Mouse (Mus musculus) ES-E14 (cell line): ENCODE results near the gene Dlat. TPM values are rescaled to one million over a fixed set of nuclear protein-coding genes. Genes with fewer than 3 reads are reported as not detected.

ENCODE experiments used
- DNase-seq: peaks from one replicate; pipeline ENCODE4 v3.0.0-alpha.2; 2013; ENCODE audit warnings: low read depth, low spot score
- H3K27ac ChIP-seq: 2 replicates; pipeline ENCODE4 v1.5.1; 2012; ENCODE audit warnings: low read depth, mild to moderate bottlenecking, low read length, moderate library complexity, mixed read lengths; ENCODE audit not compliant: poor library complexity, insufficient read depth, severe bottlenecking
- H3K36me3 ChIP-seq: 2 replicates; pipeline ENCODE4 v1.6.1; 2012; ENCODE audit warnings: mild to moderate bottlenecking, low read length, moderate library complexity, mixed read lengths; ENCODE audit not compliant: control insufficient read depth, poor library complexity, insufficient read depth, severe bottlenecking
- H3K4me1 ChIP-seq, 2 experiments: fragments of 150-350 bp in 1 of 2; sonication (generic) in 1 of 2; 2 replicates each; pipeline ENCODE4 v1.6.1; 2012; ENCODE audit warnings: low read length in 2 of 2, mild to moderate bottlenecking in 1 of 2, mixed read lengths in 1 of 2; ENCODE audit not compliant: control insufficient read depth in 2 of 2, insufficient read depth in 2 of 2, poor library complexity in 1 of 2
- H3K4me3 ChIP-seq, 2 experiments: fragments of 150-350 bp in 1 of 2; sonication (generic) in 1 of 2; 2 replicates each; pipeline ENCODE4 v1.5.1; 2012; ENCODE audit warnings: low read length in 2 of 2, low read depth in 1 of 2, mild to moderate bottlenecking in 1 of 2, mixed read lengths in 1 of 2; ENCODE audit not compliant: insufficient read depth in 1 of 2, poor library complexity in 1 of 2, severe bottlenecking in 1 of 2
- H3K9ac ChIP-seq: 2 replicates; pipeline ENCODE4 v1.6.1; 2012; ENCODE audit warnings: low read depth, mild to moderate bottlenecking, low read length, mixed read lengths; ENCODE audit not compliant: poor library complexity, insufficient read depth, severe bottlenecking
- H3K9me3 ChIP-seq: fragments of 150-350 bp; sonication (generic); 2 replicates; pipeline ENCODE4 v1.6.1; 2012; ENCODE audit warnings: low read depth, mild to moderate bottlenecking, low read length; ENCODE audit not compliant: control insufficient read depth, insufficient read depth
- CHD2 ChIP-seq: IDR thresholded peaks from 2 replicates; pipeline ENCODE4 v1.6.1; 2014; ENCODE audit warnings: mild to moderate bottlenecking, low read depth, low read length, inconsistent platforms
- HCFC1 ChIP-seq: IDR thresholded peaks from 2 replicates; pipeline ENCODE4 v1.6.1; 2012; ENCODE audit warnings: low read length, inconsistent platforms, borderline replicate concordance; ENCODE audit not compliant: insufficient read depth
- MAFK ChIP-seq: IDR thresholded peaks from 2 replicates; pipeline ENCODE4 v1.6.1; 2014; ENCODE audit warnings: mild to moderate bottlenecking, low read depth, low read length, inconsistent platforms; ENCODE audit not compliant: insufficient read depth
- ZC3H11A ChIP-seq: IDR thresholded peaks from 2 replicates; pipeline ENCODE4 v1.6.1; 2012; ENCODE audit warnings: low read depth, mild to moderate bottlenecking, inconsistent platforms, low read length, borderline replicate concordance
- ZNF384 ChIP-seq: IDR thresholded peaks from 2 replicates; pipeline ENCODE4 v1.6.1; 2012; ENCODE audit warnings: low read depth, low read length, inconsistent platforms
- in situ Hi-C, 2 experiments: fragments of 600-800 bp; cut with MboI; formaldehyde crosslinking; loops; one replicate each; pipeline ENCODE4 v1.15.1; 2025; ENCODE audit warnings: low sequenced_read_pairs in 2 of 2, inconsistent platforms in 1 of 2; ENCODE audit not compliant: unreplicated experiment in 2 of 2
- total RNA-seq: library from RNA; depleted of rRNA; stranded (reverse); fragments of 300-350 nt; gene quantifications from 2 replicates; pipeline ENCODE4 v1.2.3, GENCODE M21; 2012; rRNA removed

Gene Dlat
- 43.4 and 46.3 TPM in 2 replicates for total RNA-seq

DNA sequence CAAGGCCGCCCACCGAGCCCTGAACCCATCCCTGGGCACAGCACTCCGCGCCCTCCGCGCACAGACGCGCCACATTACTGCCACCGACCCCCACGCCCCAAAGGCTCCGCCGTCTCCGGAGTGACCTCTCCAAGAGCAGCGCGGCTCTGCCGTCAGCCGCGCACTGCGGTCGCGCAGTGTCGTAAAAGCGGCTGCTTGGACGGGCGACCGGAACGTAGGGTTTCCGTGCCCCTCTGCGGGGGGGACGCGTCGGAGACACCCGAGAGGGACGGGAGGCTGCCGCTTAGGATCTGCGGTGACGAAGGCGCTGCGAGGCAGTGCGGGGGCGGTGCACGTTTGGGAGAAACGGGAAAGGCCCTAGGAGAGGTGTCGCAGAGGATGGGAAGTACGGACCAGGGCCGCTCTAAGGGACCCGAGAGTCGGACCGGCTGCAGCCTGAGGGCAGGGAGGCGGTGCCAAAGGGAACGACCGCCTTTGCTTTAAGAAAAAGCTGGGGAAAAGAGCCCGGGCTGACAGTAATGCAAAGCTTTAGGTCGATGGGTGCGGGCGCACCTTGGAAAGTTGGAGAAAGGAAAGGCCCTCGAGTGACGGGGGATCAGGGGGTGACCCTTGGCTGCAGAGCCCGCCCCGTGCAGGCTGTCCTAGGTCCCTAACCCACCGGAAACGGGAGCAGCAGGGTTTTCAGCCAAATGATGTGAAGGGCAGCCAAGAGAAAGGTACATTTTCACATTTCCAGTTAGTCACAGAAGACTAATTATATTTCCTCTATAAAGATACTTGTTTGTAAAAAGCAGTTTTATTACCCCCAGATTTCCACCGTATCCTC, at the start of gene Dlat:
Dlat (minus strand) TSS at position 389 of the 826 bp plus-strand sequence.
- Histone ChIP-seq H3K9me3 (no peaks in the 10 kb centered on the region), H3K27ac (peak within 1 kb of the TSS; percentile 18; the same call in 1 of the 2 replicates)
- in situ Hi-C loops: no loop called here

DNA sequence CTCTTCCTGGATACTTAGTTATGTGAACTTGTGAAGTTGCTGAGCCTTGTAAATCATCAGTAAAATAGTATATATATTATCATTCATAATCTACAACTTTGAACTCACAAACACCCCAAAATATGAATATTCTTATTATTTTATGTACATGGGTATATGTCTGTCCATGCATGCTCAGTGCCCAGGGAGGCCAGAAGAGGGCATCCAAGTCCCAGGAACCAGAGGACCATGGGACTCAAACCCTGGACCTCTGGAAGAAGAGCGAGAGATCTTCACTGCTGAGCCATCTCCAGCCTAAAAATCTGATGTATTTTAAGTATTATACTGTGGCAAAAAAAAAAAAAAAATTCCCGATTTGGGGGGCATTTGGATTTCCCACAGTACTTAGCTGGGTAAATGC, 49.5 kb upstream of the Dlat start:
- Histone ChIP-seq H3K36me3 (no peaks in the 10 kb centered on the region), H3K4me1 (no peaks in the 10 kb centered on the region), H3K27ac (no peak overlapping the region), H3K4me3 (no peak overlapping the region), H3K9me3 (no peaks in the 10 kb centered on the region), H3K9ac (no peak overlapping the region)
- DNase-seq: no peak
- in situ Hi-C loops: no loop called here
- TF ChIP-seq MAFK: no peak
- TF ChIP-seq ZC3H11A: no peak
- no peak for TF ChIP-seq CHD2
- no peak for TF ChIP-seq HCFC1
- TF ChIP-seq ZNF384: no peak

More for the DNA sequence above, at the start of gene Dlat:
- Histone ChIP-seq H3K4me1 (peaks cover 2% of the 10 kb centered on the region in 2 experiments; a peak in 1 of 4 replicates), H3K36me3 (peaks cover 2% of the 10 kb centered on the region; the same call in 1 of the 2 replicates), H3K4me3 (peak within 1 kb of the TSS; percentile 83 to 100), H3K9ac (peak within 1 kb of the TSS; percentile 89)
- TF ChIP-seq HCFC1 (no peak), ZNF384 (no peak), ZC3H11A (no peak), MAFK (no peak), CHD2 (no peak)
- DNase-seq: peak; percentile 70

DNA sequence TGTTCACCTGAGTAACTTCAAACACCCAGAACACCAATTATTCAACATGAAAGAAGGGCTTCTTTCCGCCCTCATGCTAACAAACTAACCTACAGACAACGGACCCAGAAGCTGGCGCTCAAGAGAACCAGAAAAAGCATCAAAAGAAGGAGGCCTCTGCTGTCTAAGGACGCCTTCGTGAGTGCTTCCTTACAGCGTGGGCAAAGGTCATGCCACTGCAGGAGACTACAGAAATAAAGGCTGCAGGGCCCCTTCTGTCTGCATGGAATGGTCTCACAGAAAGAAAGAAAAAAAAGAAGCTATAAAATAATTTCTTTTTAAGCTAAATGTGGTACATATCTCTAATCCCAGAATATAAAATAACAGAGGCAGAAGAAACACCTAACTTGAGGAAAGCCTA, 45.3 kb upstream of the Dlat start:
- H3K9ac ChIP-seq: no peak overlapping the region
- H3K36me3 ChIP-seq: no peaks in the 10 kb centered on the region
- DNase-seq: no peak
- TF ChIP-seq ZNF384: no peak
- no peak for TF ChIP-seq ZC3H11A
- no peak for TF ChIP-seq HCFC1
- TF ChIP-seq CHD2: no peak
- no peak for TF ChIP-seq MAFK
- H3K4me1 ChIP-seq: no peaks in the 10 kb centered on the region
- no peaks in the 10 kb centered on the region for H3K9me3 ChIP-seq
- in situ Hi-C loops: no loop called here
- H3K4me3 ChIP-seq: no peak overlapping the region
- H3K27ac ChIP-seq: no peak overlapping the region

DNA sequence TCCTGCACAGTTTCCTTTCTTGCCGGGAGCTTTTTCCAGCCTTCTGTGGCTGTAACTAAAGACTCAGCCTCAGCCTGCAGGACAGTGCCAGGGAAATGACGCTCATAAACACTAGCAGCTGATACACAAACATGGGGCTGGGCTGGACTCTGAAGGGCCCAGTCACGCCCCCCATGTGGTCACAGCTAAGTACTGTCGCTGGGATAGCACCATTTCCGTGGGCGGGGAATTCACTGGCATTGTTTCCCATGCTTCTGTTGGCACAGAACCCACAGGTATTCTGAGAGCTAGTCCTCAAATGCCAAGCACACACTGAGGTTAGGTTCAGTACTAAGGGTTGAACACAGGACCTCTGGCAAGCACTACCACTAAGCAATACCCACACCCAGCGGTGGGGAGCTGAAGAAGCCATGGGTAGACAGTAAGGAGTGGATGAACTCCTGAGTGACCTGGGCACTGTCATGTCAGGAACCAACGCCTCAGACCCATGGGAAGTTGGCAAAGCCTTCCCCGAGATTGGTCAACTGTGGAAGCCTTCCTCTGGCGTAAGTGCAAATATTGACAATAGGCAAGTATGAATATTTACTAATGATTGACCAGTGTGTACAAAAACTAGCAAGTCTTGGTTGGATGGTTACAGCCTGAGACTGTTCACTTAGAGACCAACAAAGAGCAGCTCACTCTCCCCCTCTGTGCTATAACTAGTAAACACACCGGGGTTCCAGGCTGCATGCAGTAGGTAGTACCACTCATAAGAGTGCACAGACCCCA, 41.5 kb upstream of the Dlat start:
- in situ Hi-C loops: no loop called here
- Histone ChIP-seq H3K36me3 (no peaks in the 10 kb centered on the region), H3K9ac (no peak overlapping the region), H3K9me3 (no peaks in the 10 kb centered on the region), H3K4me1 (peaks cover 0 to 7% of the 10 kb centered on the region in 2 experiments; a peak in 2 of 4 replicates), H3K4me3 (no peak overlapping the region), H3K27ac (no peak overlapping the region)
- no peak for DNase-seq
- no peak for TF ChIP-seq ZNF384
- no peak for TF ChIP-seq ZC3H11A
- no peak for TF ChIP-seq HCFC1
- no peak for TF ChIP-seq CHD2
